Mouse (Mus musculus): Measurements from ENCODE around the gene Irak1. TPM values are rescaled to one million over a fixed set of nuclear protein-coding genes. Genes with fewer than 3 reads are reported as not detected.
A peak's percentile ranks its signal among the peaks of the same experiment; 100 is the strongest.

The Irak1 gene
- total RNA-seq, 2 experiments from 2014 or later = 40.0 to 41.4 TPM

GRCm38 (mm10) chrX:73967177-73968075 is 56.3 kb downstream of the Irak1 start:
- intact Hi-C loops (cut with DNase I) = no loop called here

GRCm38 (mm10) chrX:73966248-73967176 is 57.2 kb downstream of the Irak1 start, which contains the start of gene Hcfc1:
Gene Hcfc1, minus strand, starts transcription at chrX:73966357.
- peak; percentile 83 to 89 for DNase-seq

More at GRCm38 (mm10) chrX:73967177-73968075, 56.3 kb downstream of the Irak1 start:
- DNase-seq = peak; percentile 75 to 85

GRCm38 (mm10) chrX:73965307-73965706 is 58.4 kb downstream of the Irak1 start:
- intact Hi-C loops (cut with DNase I) = no loop called here
- no peak for DNase-seq

More at GRCm38 (mm10) chrX:73966248-73967176, 57.2 kb downstream of the Irak1 start, which contains the start of gene Hcfc1:
- intact Hi-C loops (cut with DNase I) = no loop called here

GRCm38 (mm10) chrX:73964363-73964762 is 59.4 kb downstream of the Irak1 start:
- intact Hi-C loops (cut with DNase I) = no loop called here
- no peak for DNase-seq

Small RNA genes lying within 50 kb of the gene (microRNA-seq; reads per million reads assigned to microRNA genes)
- gene Mir5132 (0.72 to 2.2 reads per million in 2 experiments), gene Mir718 (0 reads per million in 2 experiments)

Other genes with a start within 250 kb of the Irak1 start
- gene Srpk3, start 249.5 kb downstream of the Irak1 start, total RNA-seq (2021) = 10 to 100 TPM; 43.5 to 47.5 TPM
- 100 to 1,000 TPM; 401 to 409 TPM for gene Idh3g, start 237.0 kb downstream of the Irak1 start, total RNA-seq (2021)
- gene Ssr4, start 236.9 kb downstream of the Irak1 start, total RNA-seq (2021) = 10 to 100 TPM; 69.3 to 83.2 TPM
- under 1 TPM; 0.56 to 0.96 TPM for gene Pdzd4, start 198.9 kb downstream of the Irak1 start, total RNA-seq (2021)
- gene Avpr2, start 131.8 kb downstream of the Irak1 start, total RNA-seq (2021) = not detected
- gene L1cam, start 127.8 kb downstream of the Irak1 start, total RNA-seq (2021) = 1 to 10 TPM; 1.8 to 2.3 TPM
- gene Arhgap4, start 102.0 kb downstream of the Irak1 start, total RNA-seq (2021) = 1 to 10 TPM in 1 of 2 experiments, under 1 TPM in 1; 0.67 to 1.0 TPM
- 10 to 100 TPM; 52.9 to 57.1 TPM for gene Naa10, start 102.0 kb downstream of the Irak1 start, total RNA-seq (2021)
- gene Renbp, start 93.1 kb downstream of the Irak1 start, total RNA-seq (2021) = 1 to 10 TPM; 1.8 to 2.5 TPM
- 10 to 100 TPM; 30.2 to 32.1 TPM for gene Hcfc1, start 57.6 kb downstream of the Irak1 start, total RNA-seq (2021)
- not detected for gene Opn1mw, start 103.5 kb upstream of the Irak1 start, total RNA-seq (2021)
- gene Mecp2, start 111.4 kb upstream of the Irak1 start, total RNA-seq (2021) = 10 to 100 TPM; 21.6 to 27.7 TPM
- not detected for gene Tex28, start 143.9 kb upstream of the Irak1 start, total RNA-seq (2021)
- not detected for gene Tktl1, start 153.3 kb upstream of the Irak1 start, total RNA-seq (2021)
- gene Flna, start 225.9 kb upstream of the Irak1 start, total RNA-seq (2021) = 10 to 100 TPM; 32.9 to 39.5 TPM
- 10 to 100 TPM; 18.1 to 20.5 TPM for gene Emd, start 230.8 kb upstream of the Irak1 start, total RNA-seq (2021)
- 100 to 1,000 TPM; 133 to 141 TPM for gene Rpl10, start 246.9 kb upstream of the Irak1 start, total RNA-seq (2021)